Mouse (Mus musculus) neural tube, embryonic 11.5 days (tissue): ENCODE results near the gene Sar1b. TPM values are rescaled to one million over a fixed set of nuclear protein-coding genes. Genes with fewer than 3 reads are reported as not detected.

Source experiments
- ATAC-seq: fragments of 200-750 bp; cut with Nextera tagmentation; 2 replicates; pipeline ENCODE4 v1.8.0; 2017; ENCODE audit warnings: moderate number of reproducible peaks, mild to moderate bottlenecking, moderate TSS enrichment, moderate library complexity; ENCODE audit not compliant: insufficient read depth, low FRiP score, low TSS enrichment
- DNase-seq: peaks from one replicate; pipeline ENCODE4 v3.0.0-alpha.2; 2015; ENCODE audit warnings: low spot score
- H3K27ac ChIP-seq: fragments of 300-500 bp; sonication (generic); 2 replicates; pipeline ENCODE4 v1.5.1; 2014; ENCODE audit warnings: low read depth, mild to moderate bottlenecking, low read length
- H3K27me3 ChIP-seq: fragments of 300-500 bp; sonication (generic); 2 replicates; pipeline ENCODE4 v1.6.1; 2014; ENCODE audit warnings: mild to moderate bottlenecking, low read length, mixed read lengths; ENCODE audit not compliant: control insufficient read depth, insufficient read depth
- H3K36me3 ChIP-seq: fragments of 300-500 bp; sonication (generic); 2 replicates; pipeline ENCODE4 v1.6.1; 2014; ENCODE audit warnings: mild to moderate bottlenecking, low read length, moderate library complexity, mixed read lengths; ENCODE audit not compliant: control insufficient read depth, insufficient read depth
- H3K4me1 ChIP-seq: fragments of 300-500 bp; sonication (generic); 2 replicates; pipeline ENCODE4 v1.6.1; 2014; ENCODE audit warnings: low read length, mixed read lengths; ENCODE audit not compliant: control insufficient read depth, insufficient read depth
- H3K4me2 ChIP-seq: fragments of 300-500 bp; sonication (generic); 2 replicates; pipeline ENCODE4 v1.6.1; 2014; ENCODE audit warnings: low read depth, mild to moderate bottlenecking, moderate library complexity
- H3K4me3 ChIP-seq: fragments of 300-500 bp; sonication (generic); 2 replicates; pipeline ENCODE4 v1.5.1; 2014; ENCODE audit warnings: low read depth, low read length
- H3K9ac ChIP-seq: fragments of 300-500 bp; sonication (generic); 2 replicates; pipeline ENCODE4 v1.6.1; 2014; ENCODE audit warnings: mild to moderate bottlenecking, low read length
- H3K9me3 ChIP-seq: fragments of 300-500 bp; sonication (generic); 2 replicates; pipeline ENCODE4 v1.6.1; 2016; ENCODE audit warnings: low read length; ENCODE audit not compliant: control insufficient read depth
- WGBS: fragments of 180-500 bp; shearing (Covaris S2); extraction: QIAGEN DNeasy Blood & Tissue Kit; methylation state at CpG from one replicate; pipeline ENCODE4 v1.1.7; 2014; 5-methylcytosine and 5-hydroxymethylcytosine counted together
- polyA plus RNA-seq: library from polyadenylated mRNA; unstranded; fragments of >200 nt; fragmentation: Nextera tagmentation; extraction: Ambion mirVana; gene quantifications from 2 replicates; pipeline ENCODE4 v1.2.1, GENCODE M21; 2014

Sar1b gene
- polyA plus RNA-seq, 1 experiment from 2014 or later: 126 TPM

DNA sequence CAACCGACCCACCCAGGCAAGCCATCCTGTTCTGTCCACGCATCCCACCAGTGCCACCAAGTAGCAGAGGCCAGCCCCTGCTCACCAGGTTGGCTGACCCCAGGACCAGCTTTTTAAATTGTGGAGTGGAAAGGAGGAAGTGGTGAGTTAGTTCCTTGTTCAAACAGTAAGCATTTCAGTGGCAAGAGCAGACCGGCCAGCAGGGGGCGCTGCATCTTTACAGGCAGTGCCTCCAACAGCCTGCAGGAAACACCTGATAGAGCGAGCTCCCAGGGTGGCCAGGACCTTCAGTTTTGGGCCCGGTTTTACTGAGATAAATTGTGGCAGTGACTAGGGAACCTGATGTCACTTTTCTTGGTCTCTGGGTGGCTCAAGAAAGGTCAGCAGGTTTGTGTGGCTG lies 54.3 kb downstream of the Sar1b start:
- ATAC-seq (no peak), DNase-seq (peak; percentile 82)
- 42% methylated on average over 6 of the region's 6 CpGs for WGBS
- H3K27me3 ChIP-seq: no peaks in the 10 kb centered on the region
- no peak overlapping the region for H3K4me3 ChIP-seq
- H3K9me3 ChIP-seq: no peaks in the 10 kb centered on the region
- no peak overlapping the region for H3K9ac ChIP-seq
- no peak overlapping the region for H3K4me2 ChIP-seq
- H3K27ac ChIP-seq: no peak overlapping the region
- H3K36me3 ChIP-seq: no peaks in the 10 kb centered on the region
- H3K4me1 ChIP-seq: no peaks in the 10 kb centered on the region

DNA sequence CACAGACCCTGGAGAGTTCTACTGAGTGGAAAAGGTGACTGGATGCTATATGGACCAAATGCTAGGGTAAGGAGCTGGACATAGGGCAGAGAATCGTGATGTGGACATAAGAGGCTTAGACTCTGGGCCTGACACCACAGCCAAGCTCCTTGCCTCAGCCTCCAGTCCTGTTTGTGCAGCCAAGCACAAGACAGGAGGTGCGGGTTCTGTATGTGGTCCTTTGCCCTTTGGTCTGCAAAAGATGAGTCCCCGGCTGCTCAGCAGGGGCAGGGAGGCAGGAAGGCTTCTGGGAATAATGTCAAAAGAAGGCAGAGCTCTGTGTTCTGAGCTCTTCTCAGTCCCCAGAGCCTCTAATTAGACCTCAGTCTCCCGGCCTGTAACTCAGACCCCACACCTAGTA lies 55.4 kb downstream of the Sar1b start:
- H3K4me3 ChIP-seq: no peak overlapping the region
- H3K9ac ChIP-seq: no peak overlapping the region
- WGBS: 90% methylated on average over 4 of the region's 4 CpGs
- H3K27ac ChIP-seq: no peak overlapping the region
- no peak for DNase-seq
- ATAC-seq: no peak
- no peak overlapping the region for H3K4me2 ChIP-seq
- no peaks in the 10 kb centered on the region for H3K27me3 ChIP-seq
- H3K36me3 ChIP-seq: no peaks in the 10 kb centered on the region
- no peaks in the 10 kb centered on the region for H3K4me1 ChIP-seq
- H3K9me3 ChIP-seq: no peaks in the 10 kb centered on the region

DNA sequence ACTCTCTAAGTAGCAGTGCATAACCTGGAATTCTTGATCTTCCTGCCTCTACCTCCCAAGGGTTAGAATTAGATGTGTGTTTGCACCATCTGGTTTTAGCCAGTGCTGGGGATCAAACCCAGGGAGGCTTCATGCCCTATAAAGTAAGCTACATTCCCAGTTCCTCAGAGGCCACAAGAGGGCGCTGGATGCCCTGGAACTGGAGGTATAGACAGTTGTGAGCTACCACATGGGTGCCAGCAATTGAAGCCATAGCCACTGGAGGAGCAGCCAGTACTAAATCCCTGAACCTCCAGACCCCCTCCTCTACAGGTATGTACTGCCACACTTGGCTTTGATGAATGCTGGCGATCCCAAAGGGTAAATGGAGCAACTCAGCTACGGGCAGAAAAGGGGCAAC lies 56.5 kb downstream of the Sar1b start:
- DNase-seq: no peak
- 72% methylated on average over 3 of the region's 3 CpGs for WGBS
- Histone ChIP-seq H3K4me3 (no peak overlapping the region), H3K9ac (no peak overlapping the region), H3K4me2 (no peak overlapping the region), H3K4me1 (no peaks in the 10 kb centered on the region), H3K36me3 (no peaks in the 10 kb centered on the region), H3K9me3 (no peaks in the 10 kb centered on the region), H3K27me3 (no peaks in the 10 kb centered on the region), H3K27ac (no peak overlapping the region)
- ATAC-seq: no peak

DNA sequence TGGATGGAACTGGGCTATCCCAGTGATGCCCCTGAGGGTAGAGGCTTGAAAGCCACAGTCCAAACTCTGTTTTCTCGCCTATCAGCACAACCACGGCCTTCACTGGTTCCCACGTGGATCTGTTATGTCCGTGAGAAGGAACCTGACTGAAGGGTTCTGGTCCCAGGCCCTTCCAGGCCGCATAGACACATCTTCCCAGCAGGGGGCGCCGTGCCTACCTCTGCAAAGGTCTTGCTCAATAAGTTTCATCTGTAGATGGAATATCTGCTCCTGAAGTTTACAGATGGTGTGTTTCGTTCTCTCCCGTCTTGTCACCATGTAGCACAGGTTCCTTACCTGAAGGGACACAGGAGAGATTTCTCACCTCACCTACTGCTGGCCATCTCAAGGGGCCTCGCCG lies 57.4 kb downstream of the Sar1b start:
- peak; percentile 77 for DNase-seq
- no peaks in the 10 kb centered on the region for H3K27me3 ChIP-seq
- H3K4me3 ChIP-seq: no peak overlapping the region
- H3K4me1 ChIP-seq: no peaks in the 10 kb centered on the region
- H3K36me3 ChIP-seq: no peaks in the 10 kb centered on the region
- H3K9ac ChIP-seq: no peak overlapping the region
- H3K4me2 ChIP-seq: no peak overlapping the region
- ATAC-seq: no peak
- H3K9me3 ChIP-seq: no peaks in the 10 kb centered on the region
- no peak overlapping the region for H3K27ac ChIP-seq
- 56% methylated on average over 11 of the region's 11 CpGs for WGBS

DNA sequence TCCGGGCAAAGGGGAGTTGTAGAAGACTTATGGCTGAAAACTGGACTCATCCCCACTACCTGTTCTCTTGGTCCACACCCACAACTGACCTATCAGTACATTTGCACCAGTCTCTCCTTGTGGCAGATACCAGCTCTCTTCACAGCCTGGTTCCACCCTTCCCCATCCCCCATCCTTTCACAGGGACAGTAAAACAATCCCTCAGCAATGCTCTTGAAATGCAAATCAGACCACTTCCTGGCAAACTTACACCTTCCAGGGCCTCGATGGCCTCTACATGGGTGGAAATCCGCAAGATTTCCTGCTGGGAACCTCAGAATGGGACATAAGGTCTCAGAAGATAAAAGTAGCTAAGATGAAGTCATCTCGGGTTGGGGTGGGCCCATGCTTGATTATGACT lies 59.2 kb downstream of the Sar1b start:
- Histone ChIP-seq H3K27ac (no peak overlapping the region), H3K9me3 (no peaks in the 10 kb centered on the region), H3K27me3 (no peaks in the 10 kb centered on the region), H3K4me1 (no peaks in the 10 kb centered on the region), H3K36me3 (no peaks in the 10 kb centered on the region), H3K9ac (no peak overlapping the region), H3K4me3 (no peak overlapping the region), H3K4me2 (no peak overlapping the region)
- WGBS: 13% methylated on average over 4 of the region's 4 CpGs
- ATAC-seq (no peak), DNase-seq (no peak)

DNA sequence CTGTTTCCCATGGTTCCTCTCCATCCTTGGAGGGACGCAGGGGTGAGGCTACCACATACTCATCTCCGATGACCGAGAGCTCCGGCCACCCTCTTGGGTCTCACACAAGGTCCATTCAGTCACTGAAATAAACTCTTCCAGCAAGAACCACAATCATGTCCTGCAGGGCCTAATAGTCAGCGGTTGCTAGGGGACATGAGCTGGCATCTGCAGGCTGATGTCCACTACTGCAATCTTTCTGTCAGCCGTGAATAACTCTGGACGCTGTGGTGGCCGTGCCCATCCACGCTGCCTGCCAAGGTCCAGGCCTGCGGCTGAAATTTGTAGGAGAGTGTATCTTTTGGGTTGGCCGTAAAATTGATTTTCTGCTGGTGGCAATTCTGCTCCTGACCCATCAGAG lies 59.8 kb downstream of the Sar1b start:
- no peak overlapping the region for H3K4me2 ChIP-seq
- ATAC-seq (no peak), DNase-seq (no peak)
- H3K4me1 ChIP-seq: no peaks in the 10 kb centered on the region
- H3K4me3 ChIP-seq: no peak overlapping the region
- H3K27me3 ChIP-seq: no peaks in the 10 kb centered on the region
- H3K27ac ChIP-seq: no peak overlapping the region
- WGBS: 42% methylated on average over 11 of the region's 11 CpGs
- H3K36me3 ChIP-seq: no peaks in the 10 kb centered on the region
- no peaks in the 10 kb centered on the region for H3K9me3 ChIP-seq
- no peak overlapping the region for H3K9ac ChIP-seq

DNA sequence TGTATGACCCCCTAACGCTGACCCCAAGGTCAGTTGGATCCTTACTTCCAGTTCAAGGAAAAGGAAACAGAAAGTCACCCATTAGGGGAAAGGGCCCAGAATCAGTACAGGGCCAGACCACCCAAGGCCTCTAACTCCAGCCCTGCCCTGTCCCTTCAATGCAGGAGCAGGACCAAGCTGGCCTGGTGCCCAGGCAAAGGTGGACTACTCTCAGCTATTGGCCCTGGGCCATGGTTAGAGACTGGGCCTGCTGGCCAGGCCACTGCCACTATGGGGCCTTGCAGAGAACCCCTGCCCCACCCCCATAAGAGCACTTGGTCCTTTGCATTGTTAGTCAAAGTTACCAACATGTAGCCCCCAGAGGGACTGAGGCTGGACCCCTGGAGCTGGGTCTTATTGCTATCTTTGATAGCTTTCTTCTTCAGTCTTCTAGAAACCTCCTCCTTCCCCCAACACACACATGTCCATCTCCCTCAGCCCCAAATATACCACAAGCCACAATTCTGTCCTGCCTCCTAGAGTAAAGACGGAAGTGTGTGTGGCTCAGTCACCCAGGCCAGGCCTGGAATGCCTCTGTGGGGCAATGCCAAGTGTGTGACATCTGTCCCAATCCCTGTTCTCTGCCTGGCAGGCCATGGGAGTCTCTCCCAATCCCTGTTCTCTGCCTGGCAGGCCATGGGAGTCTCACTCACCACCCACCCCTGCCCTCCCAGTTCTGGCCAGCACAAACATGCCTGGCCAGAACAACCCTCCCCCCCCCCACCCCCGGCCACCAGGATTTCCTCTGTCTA lies 60.7 kb downstream of the Sar1b start:
- 94% methylated on average over 3 of the region's 3 CpGs for WGBS
- Histone ChIP-seq H3K4me2 (no peak overlapping the region), H3K9ac (no peak overlapping the region), H3K4me1 (no peaks in the 10 kb centered on the region), H3K27me3 (no peaks in the 10 kb centered on the region), H3K4me3 (no peak overlapping the region), H3K27ac (no peak overlapping the region), H3K9me3 (no peaks in the 10 kb centered on the region), H3K36me3 (no peaks in the 10 kb centered on the region)
- no peak for DNase-seq
- no peak for ATAC-seq

DNA sequence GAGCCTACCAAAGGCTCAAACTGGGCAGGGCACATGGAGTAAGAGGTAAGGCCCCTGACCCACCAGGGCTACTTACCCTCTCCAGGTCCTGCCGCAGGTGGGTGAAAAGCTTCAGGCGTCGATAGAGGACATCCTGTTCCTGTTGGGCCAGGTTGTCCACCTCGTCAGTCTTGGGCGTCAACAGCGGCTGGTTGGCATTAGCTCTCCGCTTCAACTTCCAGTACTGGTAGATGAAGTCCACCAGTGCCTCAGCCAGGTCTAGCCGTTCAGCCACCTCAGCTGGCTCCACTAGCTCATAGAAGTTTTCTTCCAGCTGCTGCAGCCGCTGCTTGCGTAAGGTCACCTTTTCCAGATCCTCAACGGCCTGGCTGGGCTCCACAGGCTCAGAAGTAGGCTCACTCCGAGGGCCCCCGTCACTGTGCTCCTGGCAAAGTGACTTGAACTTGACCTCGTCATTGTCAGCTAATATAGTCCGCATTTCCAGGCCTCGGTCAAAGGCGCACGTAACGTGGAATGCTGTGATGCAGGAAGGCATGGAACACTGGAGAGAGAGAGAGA lies 61.5 kb downstream of the Sar1b start:
- Histone ChIP-seq H3K9ac (no peak overlapping the region), H3K9me3 (no peaks in the 10 kb centered on the region), H3K4me1 (no peaks in the 10 kb centered on the region), H3K27ac (no peak overlapping the region), H3K4me2 (no peak overlapping the region), H3K4me3 (no peak overlapping the region), H3K27me3 (no peaks in the 10 kb centered on the region), H3K36me3 (no peaks in the 10 kb centered on the region)
- WGBS: 91% methylated on average over 19 of the region's 19 CpGs
- DNase-seq (no peak), ATAC-seq (no peak)
